Mouse (Mus musculus) mature B cell (primary cell): ENCODE measurements around the gene Golim4.

Experiments used
- in situ Hi-C: fragments of 300-500 bp; cut with MboI; formaldehyde crosslinking; loops from 2 replicates; pipeline ENCODE4 v1.14.3; 2019

Gene Golim4

GRCm38 (mm10) chr3:75925123-75925522, 31.6 kb downstream of the Golim4 start:
- in situ Hi-C loops, result no loop called here

- in situ Hi-C loops, result no loop called here
Measured at GRCm38 (mm10) chr3:75917770-75918503, 38.8 kb downstream of the Golim4 start.

GRCm38 (mm10) chr3:75912786-75913185, 44.0 kb downstream of the Golim4 start:
- in situ Hi-C loops, result no loop called here

- in situ Hi-C loops, result no loop called here
Measured at GRCm38 (mm10) chr3:75910768-75911167, 46.0 kb downstream of the Golim4 start.

- in situ Hi-C loops, result no loop called here
Measured at GRCm38 (mm10) chr3:75910257-75910656, 46.5 kb downstream of the Golim4 start.

GRCm38 (mm10) chr3:75901903-75902598, 54.7 kb downstream of the Golim4 start:
- in situ Hi-C loops, result no loop called here

GRCm38 (mm10) chr3:75895075-75895474, 61.7 kb downstream of the Golim4 start:
- in situ Hi-C loops, result no loop called here

GRCm38 (mm10) chr3:75891581-75891980, 65.2 kb downstream of the Golim4 start:
- in situ Hi-C loops, result no loop called here

GRCm38 (mm10) chr3:75889323-75889722, 67.4 kb downstream of the Golim4 start:
- in situ Hi-C loops, result no loop called here

GRCm38 (mm10) chr3:75881582-75881981, 75.2 kb downstream of the Golim4 start:
- in situ Hi-C loops, result no loop called here

- in situ Hi-C loops, result no loop called here
Measured at GRCm38 (mm10) chr3:75879269-75879668, 77.5 kb downstream of the Golim4 start.

- in situ Hi-C loops, result loop anchor here (25.0 kb wide), 1 partner anchor 657 kb away; no protein-coding TSS in a partner anchor
Measured at GRCm38 (mm10) chr3:75868886-75869285, 87.9 kb downstream of the Golim4 start.

GRCm38 (mm10) chr3:75864203-75864602, 92.5 kb downstream of the Golim4 start:
- in situ Hi-C loops, result loop anchor here (25.0 kb wide), 1 partner anchor 652 kb away; no protein-coding TSS in a partner anchor

- in situ Hi-C loops, result loop anchor here (25.0 kb wide), 1 partner anchor 649 kb away; no protein-coding TSS in a partner anchor
Measured at GRCm38 (mm10) chr3:75861677-75862076, 95.1 kb downstream of the Golim4 start.

GRCm38 (mm10) chr3:75860760-75861159, 96.0 kb downstream of the Golim4 start:
- in situ Hi-C loops, result loop anchor here (25.0 kb wide), 1 partner anchor 648 kb away; no protein-coding TSS in a partner anchor

GRCm38 (mm10) chr3:75835286-75835967, 121.3 kb downstream of the Golim4 start:
- in situ Hi-C loops, result no loop called here

GRCm38 (mm10) chr3:75834827-75835226, 121.9 kb downstream of the Golim4 start:
- in situ Hi-C loops, result no loop called here
